Mouse (Mus musculus) MEL (cell line): ENCODE data around the gene Skap2.

Source experiments
- CHD1 ChIP-seq: IDR thresholded peaks from 2 replicates; pipeline ENCODE4 v1.6.1; 2012; ENCODE audit warnings: low read depth, mild to moderate bottlenecking, inconsistent platforms, low read length, improper control_type of control experiment
- NRF1 ChIP-seq: IDR thresholded peaks from 2 replicates; pipeline ENCODE4 v1.6.1; 2014; ENCODE audit warnings: low read depth, mild to moderate bottlenecking, inconsistent platforms, low read length, improper control_type of control experiment, moderate library complexity; ENCODE audit not compliant: poor library complexity, insufficient read depth, severe bottlenecking
- POLR2A ChIP-seq, 2 experiments: IDR thresholded peaks; 2 replicates each; pipeline ENCODE4 v1.6.1; 2011 to 2012; ENCODE audit warnings: low read length in 2 of 2, mild to moderate bottlenecking in 2 of 2, control low read depth in 1 of 2, improper control_type of control experiment in 1 of 2, low read depth in 1 of 2, moderate library complexity in 1 of 2; ENCODE audit not compliant: control insufficient read depth in 1 of 2, insufficient read depth in 1 of 2, poor library complexity in 1 of 2
- RCOR1 ChIP-seq: IDR thresholded peaks from 2 replicates; pipeline ENCODE4 v1.6.1; 2012; ENCODE audit warnings: low read depth, mild to moderate bottlenecking, inconsistent platforms, low read length, improper control_type of control experiment
- SMC3 ChIP-seq: IDR thresholded peaks from 2 replicates; pipeline ENCODE4 v1.6.1; 2011; ENCODE audit warnings: low read depth, low read length, improper control_type of control experiment
- TBP ChIP-seq: IDR thresholded peaks from 2 replicates; pipeline ENCODE4 v1.8.0; 2011; ENCODE audit warnings: low read depth, low read length, improper control_type of control experiment

- TF ChIP-seq NRF1 (no peak), POLR2A (IDR thresholded peaks at IDR 0.05; ENCODE audit: control insufficient read depth in 1 of 2, insufficient read depth in 1 of 2, low read depth in 1 of 2, low read length in 2 of 2, poor library complexity in 1 of 2) (no peak), SMC3 (no peak), CHD1 (no peak), TBP (no peak), RCOR1 (no peak)
These were observed 3.0 kb downstream of the Skap2 start for GRCm38 (mm10) chr6:52009385-52009784.
